Mouse (Mus musculus): ENCODE data around the gene Capn7. TPM values are rescaled to one million over a fixed set of nuclear protein-coding genes. Genes with fewer than 3 reads are reported as not detected.
A peak's percentile ranks its signal among the peaks of the same experiment; 100 is the strongest.

The Capn7 gene
- total RNA-seq, 2 experiments from 2014 or later, result 28.4 to 29.3 TPM

- DNase-seq, result no peak
Observed at GRCm38 (mm10) chr14:31414235-31414966, 78.0 kb downstream of the Capn7 start.

GRCm38 (mm10) chr14:31414967-31415376 is 78.5 kb downstream of the Capn7 start:
- peak; percentile 71 for DNase-seq

- no peak for DNase-seq
Observed at GRCm38 (mm10) chr14:31416411-31416810, 80.0 kb downstream of the Capn7 start.

- DNase-seq, result no peak
Observed at GRCm38 (mm10) chr14:31416835-31417549, 80.6 kb downstream of the Capn7 start.

GRCm38 (mm10) chr14:31419279-31419678 is 82.8 kb downstream of the Capn7 start:
- no peak for DNase-seq

- DNase-seq, result no peak
Observed at GRCm38 (mm10) chr14:31420135-31420534, 83.7 kb downstream of the Capn7 start.

- DNase-seq, result no peak
Observed at GRCm38 (mm10) chr14:31420562-31420961, 84.1 kb downstream of the Capn7 start.

GRCm38 (mm10) chr14:31420985-31421384 is 84.5 kb downstream of the Capn7 start:
- DNase-seq, result no peak

Other genes with a start within 250 kb of the Capn7 start
- gene Smim4, start 207.7 kb upstream of the Capn7 start, total RNA-seq (2021), result 10 to 100 TPM; 37.6 to 43.8 TPM
- gene Nt5dc2, start 205.6 kb upstream of the Capn7 start, total RNA-seq (2021), result 1 to 10 TPM; 2.6 to 4.1 TPM
- 10 to 100 TPM; 15.8 to 26.6 TPM for gene Stab1, start 168.0 kb upstream of the Capn7 start, total RNA-seq (2021)
- 100 to 1,000 TPM; 137 to 627 TPM for gene Tnnc1, start 128.3 kb upstream of the Capn7 start, total RNA-seq (2021)
- gene Nisch, start 119.7 kb upstream of the Capn7 start, total RNA-seq (2021), result 10 to 100 TPM; 63.7 to 67.7 TPM
- gene Sema3g, start 118.8 kb upstream of the Capn7 start, total RNA-seq (2021), result 1 to 10 TPM; 6.0 to 6.1 TPM
- gene Phf7, start 85.3 kb upstream of the Capn7 start, total RNA-seq (2021), result 1 to 10 TPM; 5.2 to 6.3 TPM
- gene Bap1, start 85.2 kb upstream of the Capn7 start, total RNA-seq (2021), result 10 to 100 TPM; 41.2 to 43.0 TPM
- gene Dnah1, start 12.7 kb upstream of the Capn7 start, total RNA-seq (2021), result under 1 TPM; 0.16 to 0.18 TPM
- 10 to 100 TPM; 33.9 to 46.8 TPM for gene Sh3bp5, start 99.4 kb downstream of the Capn7 start, total RNA-seq (2021)
- gene Eaf1, start 157.8 kb downstream of the Capn7 start, total RNA-seq (2021), result 1 to 10 TPM; 8.5 to 8.6 TPM
- gene Mettl6, start 158.4 kb downstream of the Capn7 start, total RNA-seq (2021), result 1 to 10 TPM; 6.9 to 9.8 TPM